Mouse (Mus musculus) lung, postnatal 36 days (tissue): Measurements from ENCODE around the gene 4931406P16Rik.

Experiments
- DNase-seq: peaks from one replicate; pipeline ENCODE4 v3.0.0; 2022; ENCODE audit warnings: mixed read lengths

The 4931406P16Rik gene

GRCm38 (mm10) chr7:34242176-34242575, 71.2 kb downstream of the 4931406P16Rik start:
- no peak for DNase-seq

GRCm38 (mm10) chr7:34238086-34238485, 75.3 kb downstream of the 4931406P16Rik start:
- no peak for DNase-seq

GRCm38 (mm10) chr7:34235602-34236001, 77.7 kb downstream of the 4931406P16Rik start:
- DNase-seq = no peak

- no peak for DNase-seq
These were observed 78.5 kb downstream of the 4931406P16Rik start for GRCm38 (mm10) chr7:34234610-34235561.

- peak; percentile 99 for DNase-seq
These were observed 79.3 kb downstream of the 4931406P16Rik start for GRCm38 (mm10) chr7:34233909-34234609.

GRCm38 (mm10) chr7:34232785-34233725, 80.3 kb downstream of the 4931406P16Rik start:
- no peak for DNase-seq

- DNase-seq = peak; percentile 89
These were observed 83.2 kb downstream of the 4931406P16Rik start, which contains the start of gene Gpi1 for GRCm38 (mm10) chr7:34230116-34230515. Gpi1 (minus strand) TSS chr7:34230336.

- peak; percentile 47 for DNase-seq
These were observed 83.7 kb downstream of the 4931406P16Rik start for GRCm38 (mm10) chr7:34229691-34230111.

- DNase-seq = no peak
These were observed 84.2 kb downstream of the 4931406P16Rik start for GRCm38 (mm10) chr7:34229153-34229552.

- peak; percentile 34 for DNase-seq
These were observed 84.7 kb downstream of the 4931406P16Rik start for GRCm38 (mm10) chr7:34228641-34229040.

GRCm38 (mm10) chr7:34226846-34227245, 86.5 kb downstream of the 4931406P16Rik start:
- no peak for DNase-seq

- DNase-seq = no peak
These were observed 87.3 kb downstream of the 4931406P16Rik start for GRCm38 (mm10) chr7:34226086-34226485.

GRCm38 (mm10) chr7:34224308-34224707, 89.0 kb downstream of the 4931406P16Rik start:
- no peak for DNase-seq

GRCm38 (mm10) chr7:34222340-34222739, 91.0 kb downstream of the 4931406P16Rik start:
- DNase-seq = no peak

- DNase-seq = no peak
These were observed 91.6 kb downstream of the 4931406P16Rik start for GRCm38 (mm10) chr7:34221594-34222250.

GRCm38 (mm10) chr7:34218496-34218895, 94.9 kb downstream of the 4931406P16Rik start:
- DNase-seq = no peak

- no peak for DNase-seq
These were observed 96.9 kb downstream of the 4931406P16Rik start for GRCm38 (mm10) chr7:34216474-34216873.

GRCm38 (mm10) chr7:34215481-34215880, 97.9 kb downstream of the 4931406P16Rik start:
- no peak for DNase-seq

GRCm38 (mm10) chr7:34214644-34215043, 98.7 kb downstream of the 4931406P16Rik start:
- peak; percentile 63 for DNase-seq

GRCm38 (mm10) chr7:34213281-34213680, 100.1 kb downstream of the 4931406P16Rik start:
- no peak for DNase-seq

- no peak for DNase-seq
These were observed 105.2 kb downstream of the 4931406P16Rik start for GRCm38 (mm10) chr7:34208027-34208745.
